Mouse (Mus musculus): ENCODE results near the gene Sap30bp. TPM values are rescaled to one million over a fixed set of nuclear protein-coding genes. Genes with fewer than 3 reads are reported as not detected.

Gene Sap30bp
- total RNA-seq, 1 experiment from 2014 or later, result 170 TPM

GRCm38 (mm10) chr11:115948316-115948715, 15.2 kb downstream of the Sap30bp start:
- no peak for ATAC-seq (replicated peaks; ENCODE audit: low read depth, poor library complexity, severe bottlenecking)

DNA sequence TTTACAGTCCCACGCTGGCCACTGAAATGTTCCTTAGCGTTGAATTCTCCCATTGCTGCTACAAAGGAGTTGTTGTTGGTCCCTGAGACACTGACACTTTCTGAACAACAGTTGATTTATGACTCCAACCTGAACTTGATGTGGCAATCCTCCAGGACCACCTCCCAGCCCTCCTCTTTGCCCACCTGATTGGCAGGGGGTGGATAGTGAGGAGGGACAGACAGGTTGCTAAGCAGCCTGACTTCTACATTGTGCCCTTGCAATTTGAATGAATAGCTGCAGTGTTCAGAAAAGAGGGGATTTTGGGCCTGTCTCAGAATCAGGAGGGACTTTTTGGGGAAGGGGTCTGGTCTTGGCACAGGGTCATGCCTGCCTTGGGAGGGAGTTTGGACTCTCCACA, 17.6 kb downstream of the Sap30bp start:
- ATAC-seq (replicated peaks; ENCODE audit: low read depth, poor library complexity, severe bottlenecking), result no peak

- ATAC-seq (replicated peaks; ENCODE audit: low read depth, poor library complexity, severe bottlenecking), result no peak
Measured at GRCm38 (mm10) chr11:115954712-115955111, 21.6 kb downstream of the Sap30bp start.

- ATAC-seq (replicated peaks; ENCODE audit: low read depth, poor library complexity, severe bottlenecking), result 0 out of 2 replicates have a peak, but pooled peaks have one; percentile 25
Measured at GRCm38 (mm10) chr11:115955195-115955858, 22.2 kb downstream of the Sap30bp start.

GRCm38 (mm10) chr11:115956453-115956852, 23.4 kb downstream of the Sap30bp start:
- no peak for ATAC-seq (replicated peaks; ENCODE audit: low read depth, poor library complexity, severe bottlenecking)

DNA sequence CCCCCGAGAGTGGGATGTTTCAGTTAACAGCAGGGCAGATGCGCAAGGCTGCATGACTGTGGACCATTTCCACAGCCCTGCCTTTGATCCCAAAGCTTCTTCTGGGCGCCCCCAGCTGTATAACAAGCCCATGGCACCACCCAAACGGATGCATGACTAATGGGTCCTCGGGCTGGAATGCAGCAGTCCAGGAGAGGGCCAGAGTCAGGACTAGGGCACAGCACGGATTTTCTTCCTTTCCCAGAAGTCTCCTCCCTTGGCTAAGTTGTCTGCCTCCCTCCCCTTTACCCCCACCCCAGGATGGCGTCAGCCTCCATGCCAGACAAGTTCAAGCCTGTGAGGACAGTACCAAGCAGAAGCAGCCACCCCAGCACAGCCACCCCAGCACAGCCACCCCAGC, 24.9 kb downstream of the Sap30bp start:
- no peak for ATAC-seq (replicated peaks; ENCODE audit: low read depth, poor library complexity, severe bottlenecking)

GRCm38 (mm10) chr11:115959018-115959417, 25.9 kb downstream of the Sap30bp start:
- ATAC-seq (replicated peaks; ENCODE audit: low read depth, poor library complexity, severe bottlenecking), result no peak

DNA sequence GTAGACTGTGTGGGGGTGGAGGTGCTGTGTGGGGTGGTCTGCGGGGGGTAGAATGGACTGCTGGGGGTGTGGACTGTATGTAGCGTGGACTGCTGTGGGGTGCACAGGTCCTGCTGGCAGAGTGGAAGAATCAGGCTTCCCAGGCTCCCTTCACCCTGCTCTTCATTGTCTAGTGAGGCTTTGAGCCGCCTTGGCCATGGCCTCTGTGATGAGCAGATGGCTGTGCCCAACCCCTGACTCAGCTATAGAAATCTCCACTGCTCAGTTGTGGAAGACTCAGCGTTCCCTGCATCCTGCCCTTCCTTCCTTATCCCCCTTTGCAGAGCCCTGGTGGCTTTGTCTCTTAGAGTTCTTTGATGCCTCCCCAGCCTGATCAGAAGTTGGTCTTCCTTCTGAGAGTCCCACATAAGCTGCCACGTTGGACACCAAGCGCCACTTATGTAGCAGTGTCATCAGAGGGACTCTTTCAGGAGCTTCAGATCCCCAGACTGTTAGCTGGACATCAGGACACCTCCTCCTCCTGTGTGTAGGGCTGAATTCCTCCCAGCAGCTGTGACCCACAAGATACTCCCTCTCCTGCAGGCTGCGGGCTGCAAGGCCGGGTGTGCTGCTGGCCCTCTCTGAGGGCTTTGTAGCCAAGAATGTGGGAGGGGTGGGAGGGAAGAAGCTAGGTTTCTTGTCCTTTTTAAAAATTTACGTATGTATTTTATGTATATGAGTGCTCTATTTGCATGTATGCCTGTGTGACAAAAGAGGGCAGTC, 29.8 kb downstream of the Sap30bp start:
- ATAC-seq (replicated peaks; ENCODE audit: low read depth, poor library complexity, severe bottlenecking), result no peak

GRCm38 (mm10) chr11:115964977-115965604, 32.0 kb downstream of the Sap30bp start:
- ATAC-seq (replicated peaks; ENCODE audit: low read depth, poor library complexity, severe bottlenecking), result peak; percentile 72

GRCm38 (mm10) chr11:115968731-115969405, 35.8 kb downstream of the Sap30bp start:
- ATAC-seq (replicated peaks; ENCODE audit: low read depth, poor library complexity, severe bottlenecking), result peak; percentile 62

DNA sequence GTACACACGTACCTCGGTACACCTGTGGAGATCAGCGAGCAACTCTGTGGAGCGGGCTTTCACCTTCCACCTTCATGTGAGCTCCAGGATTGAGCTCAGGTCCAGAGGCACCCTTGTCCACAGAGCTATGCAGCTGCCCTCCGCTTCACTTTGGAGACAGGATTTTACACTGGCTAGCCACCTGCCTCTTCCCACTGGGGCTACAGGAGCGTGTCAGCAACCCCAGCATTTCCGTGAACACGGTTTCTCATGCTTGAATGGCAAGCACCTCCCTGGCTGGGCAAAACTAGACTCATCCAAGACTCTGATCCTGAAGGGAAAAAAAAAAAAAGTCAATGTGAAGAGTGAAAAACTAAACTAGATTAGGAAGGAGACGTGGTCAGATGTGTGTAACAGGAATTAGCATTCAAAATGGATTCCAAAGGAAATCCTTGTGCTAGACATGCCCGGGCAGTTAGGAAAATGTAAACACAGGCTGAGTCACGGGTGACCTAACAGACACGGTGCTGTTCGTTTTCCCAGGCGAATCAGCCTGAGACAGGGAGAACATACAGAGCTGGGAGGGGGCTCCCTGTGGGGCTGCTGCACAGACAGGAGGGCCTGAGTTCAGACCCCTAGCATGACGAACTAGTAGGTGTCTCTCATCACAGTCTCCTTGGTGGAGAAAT, 37.1 kb downstream of the Sap30bp start:
- no peak for ATAC-seq (replicated peaks; ENCODE audit: low read depth, poor library complexity, severe bottlenecking)

DNA sequence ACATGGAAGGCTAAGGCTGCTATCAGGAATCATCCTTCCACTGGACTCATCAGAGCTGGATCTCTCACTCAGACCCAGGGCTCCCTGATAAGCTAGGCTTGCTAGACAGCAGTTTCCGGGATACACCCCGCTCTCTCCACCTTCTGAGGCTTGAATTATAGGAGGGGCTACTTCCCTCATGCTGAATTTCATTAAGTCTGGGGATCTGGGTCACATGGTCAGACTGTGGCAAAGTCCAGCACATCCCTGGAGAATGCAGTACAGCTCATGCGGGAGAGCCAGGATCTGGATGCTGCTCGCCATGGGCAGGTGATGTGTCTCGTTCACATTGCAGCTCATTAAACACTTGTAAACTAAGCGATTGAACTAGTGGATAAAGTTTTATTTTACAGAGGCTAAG, 37.9 kb downstream of the Sap30bp start:
- ATAC-seq (replicated peaks; ENCODE audit: low read depth, poor library complexity, severe bottlenecking), result no peak

- ATAC-seq (replicated peaks; ENCODE audit: low read depth, poor library complexity, severe bottlenecking), result peak; percentile 28
Measured at GRCm38 (mm10) chr11:115974309-115975082, 41.4 kb downstream of the Sap30bp start, which contains the start of gene Itgb4. TSS of gene Itgb4 (plus strand) at chr11:115974709.

- no peak for ATAC-seq (replicated peaks; ENCODE audit: low read depth, poor library complexity, severe bottlenecking)
Measured at GRCm38 (mm10) chr11:115975083-115975420, 42.0 kb downstream of the Sap30bp start.

DNA sequence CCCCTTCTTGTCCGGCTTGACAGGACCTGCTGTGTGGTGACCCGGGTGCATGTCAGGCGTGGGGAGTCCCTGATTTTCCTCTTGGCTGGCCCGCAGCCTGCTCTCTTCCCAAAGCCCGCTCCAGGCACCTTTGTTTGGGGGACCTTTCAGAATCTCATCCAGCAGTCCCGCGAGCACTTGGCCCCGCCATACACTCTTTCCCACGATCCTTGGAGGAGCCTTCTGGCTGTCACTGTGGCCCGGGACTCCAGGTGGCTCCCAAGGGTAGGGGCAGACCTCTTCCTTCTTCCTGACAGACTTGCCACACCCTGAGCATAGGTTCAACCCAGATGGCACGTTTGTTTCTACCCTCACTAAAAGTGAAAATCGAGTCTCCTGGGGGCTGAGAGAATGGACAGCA, 42.5 kb downstream of the Sap30bp start:
- no peak for ATAC-seq (replicated peaks; ENCODE audit: low read depth, poor library complexity, severe bottlenecking)

DNA sequence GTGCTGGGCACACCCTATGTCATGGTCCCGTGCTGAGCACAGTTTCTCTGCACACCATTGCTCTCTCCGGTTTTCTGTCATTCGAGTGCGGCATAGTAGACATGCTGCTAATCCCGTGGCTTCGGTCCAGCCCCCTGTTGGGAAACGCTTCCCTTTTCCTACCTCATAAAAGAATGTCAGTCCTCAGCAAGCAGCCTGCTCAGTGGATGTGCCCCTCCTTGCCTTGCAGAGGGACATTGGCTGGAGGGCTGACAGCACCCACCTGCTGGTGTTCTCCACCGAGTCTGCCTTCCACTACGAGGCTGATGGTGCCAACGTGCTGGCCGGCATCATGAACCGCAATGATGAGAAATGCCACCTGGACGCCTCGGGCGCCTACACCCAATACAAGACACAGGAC, 49.4 kb downstream of the Sap30bp start:
- ATAC-seq (replicated peaks; ENCODE audit: low read depth, poor library complexity, severe bottlenecking), result no peak

- no peak for ATAC-seq (replicated peaks; ENCODE audit: low read depth, poor library complexity, severe bottlenecking)
Measured at GRCm38 (mm10) chr11:115983291-115983690, 50.2 kb downstream of the Sap30bp start.

GRCm38 (mm10) chr11:115989686-115990085, 56.6 kb downstream of the Sap30bp start:
- no peak for ATAC-seq (replicated peaks; ENCODE audit: low read depth, poor library complexity, severe bottlenecking)

DNA sequence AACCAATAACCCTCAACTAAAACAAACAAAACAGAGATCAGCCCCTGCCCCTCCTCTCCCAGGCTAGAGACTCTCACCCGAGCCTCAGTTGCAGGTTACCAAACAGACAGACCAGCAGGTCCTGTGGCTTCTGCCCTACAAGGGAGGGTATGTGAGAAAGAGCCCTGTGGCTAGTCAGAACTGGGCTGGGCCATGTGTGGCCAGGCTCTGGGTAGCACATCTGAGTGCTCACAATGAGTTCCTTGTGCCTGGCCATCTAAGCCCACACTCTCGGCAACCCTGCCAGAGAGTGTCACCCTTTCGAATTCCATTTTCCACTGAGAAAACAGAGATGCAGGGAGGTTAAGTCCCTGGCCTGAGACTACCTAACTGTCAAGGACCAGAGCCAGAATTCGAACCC, 59.0 kb downstream of the Sap30bp start:
- ATAC-seq (replicated peaks; ENCODE audit: low read depth, poor library complexity, severe bottlenecking), result no peak

Data from common myeloid progenitor, adult 5-6 weeks (primary cell).